Mouse (Mus musculus) layer of hippocampus, adult 8-10 months (tissue): ENCODE measurements at regions not wholly inside any gene's neighbourhood (a gene's known extent, or its start where the extent isn't known, plus 50 kb on each side); places are given as distances from the start of the nearest gene placed in this dataset.

ENCODE experiments used
- DNase-seq, 2 experiments: peaks; one replicate each; pipeline ENCODE4 v3.0.0; 2022; ENCODE audit warnings: low spot score in 2 of 2

- DNase-seq, result no peak
Observed at GRCm38 (mm10) chr5:106064366-106064765, 188.0 kb downstream of the Zfp326 start.

- no peak for DNase-seq
Observed at GRCm38 (mm10) chr5:106062926-106063325, 186.6 kb downstream of the Zfp326 start.

GRCm38 (mm10) chr5:106056631-106057030 lies 180.3 kb downstream of the Zfp326 start:
- DNase-seq, result no peak

- peak; percentile 7 to 12 for DNase-seq
Observed at GRCm38 (mm10) chr5:106055221-106055620, 178.9 kb downstream of the Zfp326 start.

GRCm38 (mm10) chr5:106051026-106051425 lies 174.7 kb downstream of the Zfp326 start:
- no peak for DNase-seq

GRCm38 (mm10) chr5:106044878-106045585 lies 168.7 kb downstream of the Zfp326 start:
- DNase-seq, result no peak

GRCm38 (mm10) chr5:106038321-106038720 lies 162.0 kb downstream of the Zfp326 start:
- no peak for DNase-seq

GRCm38 (mm10) chr5:106036176-106036575 lies 159.8 kb downstream of the Zfp326 start:
- no peak for DNase-seq

- no peak for DNase-seq
Observed at GRCm38 (mm10) chr5:106032956-106033355, 156.6 kb downstream of the Zfp326 start.

GRCm38 (mm10) chr5:106026861-106027260 lies 150.5 kb downstream of the Zfp326 start:
- DNase-seq, result no peak

- no peak for DNase-seq
Observed at GRCm38 (mm10) chr5:106004292-106004917, 128.0 kb downstream of the Zfp326 start.

- no peak for DNase-seq
Observed at GRCm38 (mm10) chr5:106003321-106004291, 127.2 kb downstream of the Zfp326 start.

GRCm38 (mm10) chr5:106002330-106002729 lies 126.0 kb downstream of the Zfp326 start:
- DNase-seq, result no peak

GRCm38 (mm10) chr5:105994218-105994617 lies 117.9 kb downstream of the Zfp326 start:
- DNase-seq, result no peak

- no peak for DNase-seq
Observed at GRCm38 (mm10) chr5:105993066-105993760, 116.8 kb downstream of the Zfp326 start.

GRCm38 (mm10) chr5:105990777-105991176 lies 114.4 kb downstream of the Zfp326 start:
- no peak for DNase-seq

- DNase-seq, result peak in 1 of 2 experiments; percentile 33
Observed at GRCm38 (mm10) chr5:105986401-105986800, 110.0 kb downstream of the Zfp326 start.

- no peak for DNase-seq
Observed at GRCm38 (mm10) chr5:105983131-105983530, 106.8 kb downstream of the Zfp326 start.

- DNase-seq, result no peak
Observed at GRCm38 (mm10) chr5:105976746-105977145, 100.4 kb downstream of the Zfp326 start.

GRCm38 (mm10) chr5:105976076-105976475 lies 99.7 kb downstream of the Zfp326 start:
- no peak for DNase-seq
